Mouse (Mus musculus): ENCODE measurements around the gene Adamts6.

Adamts6 gene

DNA sequence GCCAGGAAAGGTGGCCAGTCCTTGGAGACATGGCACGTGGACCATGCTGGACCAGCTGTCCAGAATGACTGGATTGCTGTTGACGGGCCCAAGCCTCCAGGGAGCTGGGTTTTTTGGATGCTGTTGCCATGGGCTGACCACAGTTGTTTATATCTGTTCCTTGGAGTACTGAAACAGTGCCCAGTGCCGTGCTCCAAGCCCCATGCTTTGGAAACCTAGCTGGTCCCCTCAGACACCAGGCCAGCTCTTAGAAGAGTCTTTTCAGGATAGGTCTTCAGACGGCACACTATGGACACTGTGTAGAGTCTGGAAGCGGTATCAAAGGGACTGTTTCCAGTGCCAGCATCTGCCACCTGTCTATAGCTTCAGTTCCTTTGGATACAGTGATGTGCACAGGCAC lies 223.1 kb downstream of the Adamts6 start:
- DNase-seq (ENCODE audit: inconsistent age in 2 of 2, low spot score in 1 of 2), result no peak

DNA sequence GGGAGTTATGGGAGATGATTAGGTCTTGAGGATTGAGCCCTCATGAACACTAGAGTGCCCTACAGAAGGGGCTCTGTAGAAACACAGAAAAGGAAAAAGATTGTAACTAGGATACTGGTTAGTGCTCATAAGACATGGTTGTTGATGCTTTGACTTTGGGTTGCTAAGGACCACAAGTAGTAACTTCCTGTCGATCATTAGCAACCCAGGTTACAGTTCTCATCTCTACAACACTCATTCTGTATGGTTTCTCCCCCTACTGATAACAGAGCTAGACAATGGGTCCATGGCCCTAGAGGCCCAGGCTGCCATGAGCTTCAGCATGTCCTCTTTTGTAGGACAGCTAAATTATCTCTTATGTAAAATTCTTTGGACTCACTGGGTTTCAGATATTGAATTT lies 227.4 kb downstream of the Adamts6 start:
- DNase-seq (ENCODE audit: inconsistent age in 2 of 2, low spot score in 1 of 2), result no peak

DNA sequence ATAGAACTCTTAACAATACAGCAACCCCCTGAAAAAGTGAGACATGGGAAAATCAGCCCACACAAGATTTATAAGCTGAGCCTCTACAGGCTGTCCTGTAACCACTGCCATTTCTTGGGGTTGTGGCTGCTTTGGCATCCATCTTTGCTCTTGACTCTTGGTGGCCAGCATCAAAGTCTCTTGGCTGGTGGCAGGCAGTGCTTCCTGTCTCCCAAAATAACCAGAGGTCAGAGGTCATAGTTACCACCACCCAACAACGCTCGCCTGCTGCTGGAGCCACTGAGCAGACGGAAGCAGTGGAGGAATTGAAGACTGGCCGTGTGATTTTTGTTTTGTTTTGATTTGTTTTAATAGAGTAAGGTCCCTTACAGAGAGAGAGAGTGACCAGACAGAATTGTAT lies 228.5 kb downstream of the Adamts6 start:
- DNase-seq (ENCODE audit: inconsistent age in 2 of 2, low spot score in 1 of 2), result no peak

DNA sequence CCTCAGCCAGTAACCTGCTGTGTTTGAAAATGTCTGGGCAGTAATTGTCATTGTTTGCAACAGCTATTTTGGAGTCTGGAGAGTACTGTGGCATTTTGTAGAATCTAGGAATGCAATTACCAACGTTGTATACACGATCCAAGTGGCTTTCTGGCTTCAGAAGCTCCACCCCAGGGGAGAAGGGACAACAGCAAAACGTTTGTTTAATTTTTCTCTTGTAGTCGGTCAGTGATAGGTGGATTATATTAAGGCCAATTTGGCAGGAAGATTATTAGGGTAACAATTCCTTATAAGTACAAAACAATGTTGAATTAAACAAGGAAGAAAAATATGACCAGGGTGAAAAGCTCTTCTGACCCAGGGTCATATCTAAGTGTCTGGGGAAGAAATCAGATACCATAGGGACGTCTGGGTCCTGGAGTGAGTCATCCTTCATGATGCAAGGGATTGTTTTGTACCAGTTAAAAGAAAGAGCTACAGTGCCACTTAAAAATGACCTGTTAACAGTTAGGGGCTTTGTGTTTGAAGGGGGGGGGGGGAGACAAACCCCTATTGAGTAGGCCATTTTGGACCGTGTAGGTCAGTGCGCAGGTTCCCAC lies 229.2 kb downstream of the Adamts6 start:
- DNase-seq (ENCODE audit: inconsistent age in 2 of 2, low spot score in 1 of 2), result peak in 1 of 2 experiments; percentile 37

DNA sequence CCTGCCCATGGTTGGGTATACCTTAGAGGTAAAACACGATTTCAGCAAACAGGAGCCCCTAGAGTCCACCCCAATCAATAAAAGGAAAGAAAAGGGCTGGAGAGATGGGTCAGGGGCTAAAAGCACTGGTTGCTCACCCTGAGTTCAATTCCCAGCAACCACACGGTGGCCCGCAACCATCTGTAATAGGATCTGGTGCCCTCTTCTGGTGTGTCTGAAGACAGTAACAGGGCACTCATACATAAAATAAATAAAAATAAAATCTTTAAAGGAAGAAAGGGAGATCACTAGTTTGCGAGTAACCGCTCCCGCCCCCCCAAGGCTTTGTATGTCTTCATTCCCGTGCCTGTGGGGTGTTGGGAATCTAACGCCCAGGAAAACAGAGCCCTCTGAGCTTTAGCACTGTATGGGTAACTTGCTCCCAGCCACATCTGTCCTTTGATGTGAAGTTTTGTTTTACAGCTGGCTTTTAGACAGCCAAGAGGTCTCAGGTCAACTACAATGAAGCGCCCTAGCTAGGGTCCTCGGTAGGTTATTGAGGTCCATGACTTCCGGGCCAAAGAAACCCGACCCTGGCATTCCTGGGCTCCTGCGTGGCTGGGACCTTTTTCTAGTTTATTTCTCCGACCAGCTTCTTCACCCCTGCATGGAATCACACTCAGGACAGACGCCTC lies 230.1 kb downstream of the Adamts6 start:
- DNase-seq (ENCODE audit: inconsistent age in 2 of 2, low spot score in 1 of 2), result no peak

DNA sequence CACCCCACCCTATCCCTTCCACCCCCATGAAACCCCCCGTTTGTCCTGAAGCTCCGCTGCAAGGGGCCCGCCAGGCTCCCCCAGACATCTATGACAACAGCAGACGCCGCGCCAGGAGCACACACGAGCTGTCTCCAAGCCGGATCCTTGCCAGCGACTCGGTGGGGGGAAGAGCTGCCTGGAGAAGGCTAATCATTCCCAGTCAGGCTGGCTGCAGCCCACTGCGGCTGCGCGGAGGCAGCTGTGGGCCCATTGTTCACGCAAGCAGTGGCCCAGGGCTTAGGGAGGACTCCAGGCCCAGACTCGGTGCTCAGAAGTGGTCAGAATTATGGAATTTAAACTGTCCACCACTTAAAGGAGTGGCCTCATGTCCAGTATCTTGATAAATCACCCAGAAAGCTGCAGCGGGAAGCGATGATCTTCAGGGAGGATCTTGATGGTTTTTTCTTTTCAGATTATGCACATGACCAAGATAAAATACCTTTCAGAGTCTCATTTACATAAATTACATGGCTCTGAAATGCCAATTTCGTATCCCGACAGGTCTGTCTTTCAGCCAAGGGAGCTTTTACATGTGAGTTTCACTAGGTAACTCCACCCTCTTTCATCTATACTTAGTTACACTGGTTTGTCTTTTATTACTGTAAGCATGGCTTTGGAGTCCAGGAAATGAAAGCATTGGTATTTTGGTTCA lies 230.8 kb downstream of the Adamts6 start:
- peak; percentile 88 to 94 for DNase-seq (ENCODE audit: inconsistent age in 2 of 2, low spot score in 1 of 2)

DNA sequence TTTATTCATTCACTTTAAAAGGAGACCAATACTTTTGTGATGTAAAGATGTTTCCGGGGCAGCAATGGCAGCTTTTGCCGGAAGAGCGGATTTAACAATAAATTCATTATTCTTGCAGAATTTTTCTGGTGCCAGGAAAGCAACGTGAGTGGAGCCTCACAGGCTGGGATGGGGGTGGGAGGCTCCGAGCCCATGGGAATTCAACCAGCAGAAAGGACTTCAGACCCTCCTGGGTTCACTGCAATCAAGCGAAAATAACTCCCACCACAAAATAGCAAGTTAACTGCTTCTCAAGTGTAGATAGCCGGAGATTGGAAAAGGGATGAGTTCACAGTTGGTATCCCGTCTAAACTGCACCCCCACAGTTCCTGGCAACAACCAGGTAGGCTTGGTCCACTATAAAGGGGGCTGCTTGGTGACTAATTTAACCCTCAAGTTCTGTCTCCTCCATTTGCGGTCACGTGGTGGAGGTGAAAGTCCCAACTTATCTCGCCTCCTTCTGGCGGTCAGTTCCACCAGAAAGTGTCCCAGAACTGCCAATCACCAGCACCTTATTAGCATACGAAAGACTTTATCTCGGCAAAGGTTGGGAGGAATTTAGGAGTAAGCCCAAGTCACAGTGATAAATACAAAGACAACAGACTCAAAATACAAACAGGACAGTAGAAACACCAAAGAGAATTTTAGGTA lies 231.5 kb downstream of the Adamts6 start:
- DNase-seq (ENCODE audit: inconsistent age in 2 of 2, low spot score in 1 of 2), result no peak

DNA sequence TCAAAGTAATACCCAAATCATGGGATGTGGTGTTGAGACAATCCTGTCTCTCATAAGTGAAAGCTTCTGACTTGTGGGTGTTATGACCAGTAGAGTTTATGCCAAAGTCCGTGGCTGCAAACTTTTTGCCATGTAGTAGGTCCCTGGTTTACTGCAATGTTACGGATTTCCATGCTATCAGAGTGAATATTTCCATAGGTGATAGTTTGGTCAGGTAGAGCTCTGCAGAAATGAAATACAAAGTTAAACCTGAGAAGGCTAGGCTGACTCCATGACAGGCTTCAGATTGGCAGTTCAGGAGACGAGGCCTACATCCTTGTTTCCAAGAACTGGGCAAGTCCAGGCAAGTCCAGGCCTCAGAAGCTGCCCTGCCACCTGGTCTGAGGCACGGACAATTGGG lies 232.3 kb downstream of the Adamts6 start:
- no peak for DNase-seq (ENCODE audit: inconsistent age in 2 of 2, low spot score in 1 of 2)

DNA sequence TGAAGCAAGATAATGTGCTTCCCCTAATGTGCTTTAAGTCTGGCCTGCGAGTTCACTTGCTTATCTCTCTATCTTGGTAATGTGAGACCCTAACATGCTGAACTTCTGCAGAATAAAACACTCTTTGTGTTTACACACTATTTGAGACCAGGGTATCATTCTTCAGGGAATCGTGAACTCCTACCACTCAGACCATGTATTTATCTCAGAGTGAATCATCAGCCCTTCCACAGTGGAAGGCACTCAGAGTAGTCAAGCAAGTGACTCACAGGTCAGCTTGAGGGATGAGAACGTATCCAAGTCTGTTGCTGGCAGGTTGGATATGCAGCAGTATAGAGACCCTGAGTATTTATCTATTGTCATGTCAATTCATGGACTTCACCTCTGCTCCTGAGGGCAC lies 232.8 kb downstream of the Adamts6 start:
- peak in 1 of 2 experiments; percentile 39 for DNase-seq (ENCODE audit: inconsistent age in 2 of 2, low spot score in 1 of 2)

DNA sequence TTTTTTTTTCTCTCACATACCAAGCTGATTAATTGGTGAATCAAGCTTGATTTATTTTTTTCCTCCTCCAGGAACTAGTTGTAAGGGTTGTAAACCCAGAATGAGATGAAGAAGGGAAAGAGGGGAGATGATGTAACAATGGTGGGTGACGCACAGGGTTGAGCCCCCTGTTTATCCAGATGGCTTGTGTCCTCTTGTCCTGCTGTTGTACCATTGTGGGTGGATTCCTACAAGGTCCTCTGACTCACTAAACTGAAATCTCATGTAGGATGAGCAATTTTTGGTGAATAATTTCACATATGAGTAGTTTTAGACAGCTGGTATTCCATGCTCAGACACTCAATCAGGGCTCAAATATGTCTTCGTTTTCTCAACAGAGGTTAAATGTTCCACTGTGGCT lies 233.9 kb downstream of the Adamts6 start:
- no peak for DNase-seq (ENCODE audit: inconsistent age in 2 of 2, low spot score in 1 of 2)

DNA sequence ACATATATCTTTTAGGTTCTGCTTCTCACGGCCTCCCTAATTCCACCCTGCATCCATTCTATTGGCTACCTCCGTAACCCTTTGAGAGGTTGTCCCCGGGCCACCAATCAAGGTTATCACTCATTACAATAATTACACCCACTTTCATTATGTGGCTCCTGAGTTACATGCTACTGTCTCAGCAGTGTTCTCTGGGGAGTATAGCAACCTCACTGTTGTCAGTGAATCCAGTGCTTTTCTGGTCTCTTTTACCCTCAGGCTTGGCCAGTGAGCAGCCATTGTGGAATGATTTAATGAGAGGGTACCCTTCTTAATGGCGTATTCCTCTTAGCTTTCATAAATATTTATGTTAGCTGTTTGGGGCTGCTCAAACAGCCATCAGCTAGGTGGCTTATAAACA lies 238.0 kb downstream of the Adamts6 start:
- no peak for DNase-seq (ENCODE audit: inconsistent age in 2 of 2, low spot score in 1 of 2)

DNA sequence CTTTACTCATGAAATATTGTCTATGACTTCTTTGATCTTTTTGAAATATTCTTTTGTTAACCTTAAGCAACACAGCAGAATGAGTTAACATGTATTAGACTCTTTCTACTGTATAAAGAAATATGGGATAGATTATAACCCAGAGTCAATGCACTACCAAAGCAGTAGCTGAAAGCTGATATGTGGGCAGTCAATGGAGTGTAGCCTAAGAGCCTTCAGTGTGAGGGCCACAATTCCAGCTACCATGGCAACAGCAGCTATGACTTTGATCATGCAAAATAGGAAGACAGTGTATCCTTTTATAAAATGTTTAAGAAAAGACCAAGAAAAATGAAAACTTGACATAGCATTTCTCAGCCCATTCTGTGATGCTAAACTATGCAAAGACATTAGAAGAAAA lies 241.6 kb downstream of the Adamts6 start:
- no peak for DNase-seq (ENCODE audit: inconsistent age in 2 of 2, low spot score in 1 of 2)

DNA sequence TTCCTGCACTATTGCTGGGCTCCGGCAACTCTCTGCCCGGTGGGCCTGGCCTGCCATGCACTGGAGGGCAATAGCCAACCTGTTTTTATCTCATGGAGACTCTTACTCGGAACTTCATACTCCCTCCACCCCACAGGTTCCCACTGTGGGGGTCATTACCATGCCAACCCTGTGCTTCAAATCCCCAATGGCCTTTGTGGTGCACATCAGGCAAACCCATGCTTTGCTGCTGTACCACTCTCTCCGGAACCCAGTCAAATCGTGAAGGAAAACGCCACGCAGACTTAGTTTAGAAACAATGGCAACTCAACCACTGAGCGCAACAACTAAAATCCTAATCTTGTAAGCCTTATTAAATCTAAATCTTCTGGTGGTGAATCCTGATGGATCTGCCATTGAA lies 244.2 kb downstream of the Adamts6 start:
- DNase-seq (ENCODE audit: inconsistent age in 2 of 2, low spot score in 1 of 2), result no peak

DNA sequence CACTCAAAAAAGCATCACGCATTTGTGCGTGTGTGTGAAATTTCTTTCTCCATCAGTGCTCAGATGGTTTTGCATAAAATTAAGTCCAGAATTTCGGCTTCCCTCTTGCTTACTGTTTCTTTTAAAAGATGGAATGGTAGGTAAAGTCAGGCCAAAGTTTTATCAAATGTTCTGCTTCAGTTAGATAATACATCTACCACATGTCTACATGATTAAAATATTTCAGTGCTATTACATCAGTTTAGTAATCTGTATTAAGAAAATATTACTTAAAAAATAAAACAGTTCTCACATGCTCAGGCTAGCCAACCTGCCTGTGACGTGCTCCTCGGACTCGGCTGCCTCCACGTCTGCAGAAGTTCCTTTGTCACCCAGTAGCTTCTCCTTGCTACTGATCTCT lies 245.1 kb downstream of the Adamts6 start:
- DNase-seq (ENCODE audit: inconsistent age in 2 of 2, low spot score in 1 of 2), result no peak

DNA sequence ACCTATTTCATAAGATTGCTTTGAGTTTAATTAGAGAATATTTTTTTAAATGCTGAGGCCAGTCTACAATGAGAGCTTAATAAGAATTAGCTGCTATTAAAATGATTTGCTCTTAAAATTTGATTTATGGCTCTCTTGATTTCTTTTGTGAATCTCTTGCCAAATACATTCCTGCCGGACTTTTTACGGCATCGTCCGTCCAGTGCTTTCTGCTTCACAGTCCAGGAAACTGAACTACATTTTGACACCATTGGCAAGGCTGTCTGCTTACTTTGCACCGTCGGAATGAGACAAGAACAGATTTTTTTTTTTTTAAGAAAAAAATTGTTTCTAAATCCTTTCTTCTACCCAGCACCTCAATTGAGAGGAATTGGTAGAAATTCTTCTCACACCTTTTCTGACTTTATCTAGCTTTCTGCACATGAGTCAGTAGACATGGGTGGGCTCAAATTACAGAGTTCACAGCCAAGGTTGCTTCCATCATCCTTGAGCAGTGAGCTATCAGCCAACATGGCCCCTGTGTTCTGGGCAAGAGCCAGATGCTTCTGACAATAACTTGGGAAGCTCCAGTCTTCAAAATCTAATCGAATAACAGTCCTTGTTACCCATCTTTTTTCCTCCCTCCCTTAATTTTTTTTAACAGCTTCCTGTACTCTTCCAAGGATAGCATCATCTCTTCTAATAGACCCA lies 246.3 kb downstream of the Adamts6 start:
- no peak for DNase-seq (ENCODE audit: inconsistent age in 2 of 2, low spot score in 1 of 2)

DNA sequence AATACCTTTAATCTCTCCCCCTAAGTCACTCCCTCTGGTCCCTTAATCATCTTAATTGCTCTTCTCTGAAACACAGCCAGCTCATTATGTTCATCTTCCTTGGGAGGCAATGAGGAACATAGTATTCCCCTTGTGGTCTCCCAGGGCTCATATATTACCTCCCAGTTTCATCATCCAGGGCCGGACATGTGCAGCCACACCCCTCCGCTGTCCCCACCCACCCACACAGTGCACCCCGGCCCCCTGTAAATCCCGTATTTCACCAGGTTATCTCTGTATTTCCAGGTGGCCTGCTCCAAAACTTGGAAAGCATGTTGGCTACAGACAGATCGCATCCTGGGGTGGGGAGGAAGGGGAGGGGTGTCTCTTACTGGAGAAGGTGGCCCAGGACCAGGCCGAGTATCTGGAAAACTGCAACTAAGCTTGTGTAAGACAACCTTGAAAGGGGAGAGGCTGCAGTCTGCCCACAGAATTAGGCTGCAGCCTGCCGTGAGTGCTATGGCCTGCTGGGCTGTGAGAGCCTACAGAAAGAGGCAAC lies 253.3 kb downstream of the Adamts6 start:
- peak in 1 of 2 experiments; percentile 41 for DNase-seq (ENCODE audit: inconsistent age in 2 of 2, low spot score in 1 of 2)

DNA sequence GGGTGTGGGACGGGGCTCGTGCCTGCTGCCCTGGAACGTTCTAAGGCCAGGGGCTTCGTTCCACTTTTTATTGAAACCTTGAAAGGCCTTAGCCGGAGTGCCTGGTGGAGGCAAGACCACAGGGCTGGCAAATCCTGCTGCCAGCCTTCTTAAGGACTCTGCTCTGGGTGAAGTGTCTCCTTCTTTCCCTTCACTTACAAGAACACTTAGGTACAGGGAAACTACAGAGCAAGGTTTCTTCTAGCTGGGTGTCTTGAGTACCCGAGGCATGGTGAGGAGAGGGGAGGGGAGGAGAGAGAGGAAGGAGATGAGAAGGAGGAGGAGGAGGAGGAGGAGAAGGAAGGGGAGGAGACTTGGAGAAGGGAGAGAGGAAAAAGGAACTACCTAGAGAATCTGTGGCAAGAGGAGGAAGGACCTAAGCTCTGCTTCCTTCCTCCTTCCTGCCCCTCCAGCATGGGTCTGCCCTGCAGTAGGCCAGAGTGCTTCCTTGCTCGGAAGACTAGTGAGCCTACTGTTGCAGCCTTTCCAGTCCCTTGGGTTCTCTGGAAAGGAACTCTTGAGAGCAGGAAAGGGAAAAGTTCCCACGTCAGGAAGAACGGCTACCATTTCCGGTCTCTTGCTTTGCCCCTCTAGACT lies 254.6 kb downstream of the Adamts6 start:
- DNase-seq (ENCODE audit: inconsistent age in 2 of 2, low spot score in 1 of 2), result no peak

DNA sequence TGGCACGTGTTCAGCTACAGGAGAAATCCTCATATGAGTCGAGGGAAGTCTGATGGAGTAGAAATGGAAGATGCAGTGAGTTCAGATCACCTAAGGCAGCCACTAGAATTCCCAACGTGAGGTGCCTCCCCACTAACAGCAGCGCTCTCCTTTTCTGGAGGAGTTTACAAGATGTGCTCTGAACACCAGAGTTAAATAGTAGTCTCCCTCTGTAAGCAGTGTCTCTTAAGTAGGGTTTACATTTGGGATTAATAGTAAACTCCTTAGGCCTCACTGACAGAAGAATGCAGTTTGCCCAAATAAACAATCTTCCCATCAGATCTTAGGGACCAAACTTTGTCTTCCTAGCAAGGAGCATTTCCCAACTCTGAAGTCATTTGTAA lies 255.1 kb downstream of the Adamts6 start:
- DNase-seq (ENCODE audit: inconsistent age in 2 of 2, low spot score in 1 of 2), result no peak

Data from adrenal gland, adult (tissue).